Mouse (Mus musculus): ENCODE data around the gene Slc25a10. TPM values are rescaled to one million over a fixed set of nuclear protein-coding genes. Genes with fewer than 3 reads are reported as not detected.

The Slc25a10 gene
- total and polyA plus RNA-seq, 2 experiments: 121 to 445 TPM

GRCm38 (mm10) chr11:120492878-120493203, 1.2 kb downstream of the Slc25a10 start:
- DNase-seq (ENCODE audit: extremely low read depth, low read depth, low spot score): no peak
- Histone ChIP-seq H3K27ac (replicated peaks; ENCODE audit: insufficient read depth, low read depth, low read length) (peak overlapping the region; percentile 96), H3K9ac (ENCODE audit: low read depth, low read length) (peak overlapping the region; percentile 94), H3K4me3 (ENCODE audit: insufficient read depth, low read depth, low read length) (peak overlapping the region; percentile 93), H3K27me3 (ENCODE audit: control insufficient read depth, insufficient read depth, low read length) (no peaks in the 10 kb centered on the region), H3K4me1 (ENCODE audit: control insufficient read depth, insufficient read depth, low read length) (peaks cover 32% of the 10 kb centered on the region), H3K79me2 (ENCODE audit: control insufficient read depth, insufficient read depth, low read length) (no peaks in the 10 kb centered on the region; the same call in 1 of the 2 replicates), H3K36me3 (ENCODE audit: control insufficient read depth, insufficient read depth, low read length) (peaks cover 22% of the 10 kb centered on the region)
- TF ChIP-seq POLR2A (IDR thresholded peaks at IDR 0.05; ENCODE audit: extremely low read depth, insufficient read depth, low read length) (no peak), CTCF (IDR thresholded peaks at IDR 0.05; ENCODE audit: low read depth, low read length) (no peak)
- 8% methylated on average over 3 of the region's 3 CpGs for WGBS

DNA sequence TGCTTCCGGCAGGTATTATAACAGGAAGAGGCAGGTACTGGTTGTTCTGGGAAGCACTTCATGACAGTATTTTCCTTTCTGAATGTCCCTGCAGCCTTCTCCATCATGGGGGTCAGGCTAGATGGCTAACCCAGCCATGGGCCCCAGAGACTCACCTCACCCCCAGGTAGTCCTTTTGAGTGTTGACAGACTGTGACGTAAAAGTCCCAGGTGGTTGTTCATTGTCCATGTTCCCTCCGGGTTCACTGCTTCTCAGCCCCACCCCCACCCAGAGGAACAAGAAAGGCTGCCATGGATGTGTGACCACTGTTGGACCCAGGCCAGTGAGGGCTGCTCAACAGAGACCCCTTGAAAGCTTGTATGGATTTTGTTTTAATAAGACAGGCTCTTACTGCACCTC, 1.7 kb downstream of the Slc25a10 start:
- Histone ChIP-seq H3K9ac (ENCODE audit: low read depth, low read length) (peak overlapping the region; percentile 94), H3K36me3 (ENCODE audit: control insufficient read depth, insufficient read depth, low read length) (peaks cover 22% of the 10 kb centered on the region), H3K27me3 (ENCODE audit: control insufficient read depth, insufficient read depth, low read length) (no peaks in the 10 kb centered on the region), H3K79me2 (ENCODE audit: control insufficient read depth, insufficient read depth, low read length) (no peaks in the 10 kb centered on the region; the same call in 1 of the 2 replicates), H3K4me3 (ENCODE audit: insufficient read depth, low read depth, low read length) (peak overlapping the region; percentile 93), H3K27ac (replicated peaks; ENCODE audit: insufficient read depth, low read depth, low read length) (peak overlapping the region; percentile 96), H3K4me1 (ENCODE audit: control insufficient read depth, insufficient read depth, low read length) (peaks cover 32% of the 10 kb centered on the region)
- TF ChIP-seq CTCF (IDR thresholded peaks at IDR 0.05; ENCODE audit: low read depth, low read length): no peak
- no peak for TF ChIP-seq POLR2A (IDR thresholded peaks at IDR 0.05; ENCODE audit: extremely low read depth, insufficient read depth, low read length)
- peak; percentile 76 for DNase-seq (ENCODE audit: extremely low read depth, low read depth, low spot score)
- 17% methylated on average over 3 of the region's 3 CpGs for WGBS

DNA sequence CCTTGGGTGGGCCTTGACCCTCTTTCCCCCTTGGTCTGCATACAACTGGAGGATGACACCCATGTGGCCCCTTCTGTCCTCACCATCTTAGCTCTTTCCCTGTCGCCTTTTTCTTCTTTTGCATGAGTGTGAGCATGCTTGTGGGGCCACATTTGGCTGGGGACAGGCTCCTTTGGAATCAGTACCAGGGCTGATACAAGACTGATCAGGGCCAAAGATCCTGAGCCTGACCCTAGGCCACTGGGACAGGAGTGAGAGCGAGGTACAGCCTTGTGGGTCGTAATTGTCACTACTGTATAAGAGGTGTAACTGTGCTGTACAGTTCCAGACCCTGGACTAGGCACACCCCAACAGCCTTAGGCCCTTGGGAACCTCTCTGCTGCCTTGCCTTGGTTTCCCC, 2.3 kb downstream of the Slc25a10 start:
- peaks cover 32% of the 10 kb centered on the region for H3K4me1 ChIP-seq (ENCODE audit: control insufficient read depth, insufficient read depth, low read length)
- WGBS: 23% methylated on average over 3 of the region's 3 CpGs
- TF ChIP-seq CTCF (IDR thresholded peaks at IDR 0.05; ENCODE audit: low read depth, low read length) (no peak), POLR2A (IDR thresholded peaks at IDR 0.05; ENCODE audit: extremely low read depth, insufficient read depth, low read length) (no peak)
- no peak overlapping the region; the same call in 1 of the 2 replicates for H3K4me3 ChIP-seq (ENCODE audit: insufficient read depth, low read depth, low read length)
- H3K79me2 ChIP-seq (ENCODE audit: control insufficient read depth, insufficient read depth, low read length): no peaks in the 10 kb centered on the region; the same call in 1 of the 2 replicates
- peaks cover 20% of the 10 kb centered on the region for H3K36me3 ChIP-seq (ENCODE audit: control insufficient read depth, insufficient read depth, low read length)
- H3K27ac ChIP-seq (replicated peaks; ENCODE audit: insufficient read depth, low read depth, low read length): peak overlapping the region; percentile 96
- peak; percentile 79 for DNase-seq (ENCODE audit: extremely low read depth, low read depth, low spot score)
- H3K27me3 ChIP-seq (ENCODE audit: control insufficient read depth, insufficient read depth, low read length): no peaks in the 10 kb centered on the region
- H3K9ac ChIP-seq (ENCODE audit: low read depth, low read length): peak overlapping the region; percentile 53

- H3K27me3 ChIP-seq (ENCODE audit: control insufficient read depth, insufficient read depth, low read length): no peaks in the 10 kb centered on the region
- no peak overlapping the region for H3K4me3 ChIP-seq (ENCODE audit: insufficient read depth, low read depth, low read length)
- no peak for TF ChIP-seq POLR2A (IDR thresholded peaks at IDR 0.05; ENCODE audit: extremely low read depth, insufficient read depth, low read length)
- no peak for TF ChIP-seq CTCF (IDR thresholded peaks at IDR 0.05; ENCODE audit: low read depth, low read length)
- 78% methylated on average over 3 of the region's 3 CpGs for WGBS
- H3K4me1 ChIP-seq (ENCODE audit: control insufficient read depth, insufficient read depth, low read length): peaks cover 34% of the 10 kb centered on the region
- DNase-seq (ENCODE audit: extremely low read depth, low read depth, low spot score): peak; percentile 78
- no peak overlapping the region for H3K9ac ChIP-seq (ENCODE audit: low read depth, low read length)
- peaks cover 20% of the 10 kb centered on the region for H3K36me3 ChIP-seq (ENCODE audit: control insufficient read depth, insufficient read depth, low read length)
- no peaks in the 10 kb centered on the region; the same call in 1 of the 2 replicates for H3K79me2 ChIP-seq (ENCODE audit: control insufficient read depth, insufficient read depth, low read length)
- no peak overlapping the region; the same call in 1 of the 2 replicates for H3K27ac ChIP-seq (replicated peaks; ENCODE audit: insufficient read depth, low read depth, low read length)
Observed at GRCm38 (mm10) chr11:120497436-120497835, 5.8 kb downstream of the Slc25a10 start.

DNA sequence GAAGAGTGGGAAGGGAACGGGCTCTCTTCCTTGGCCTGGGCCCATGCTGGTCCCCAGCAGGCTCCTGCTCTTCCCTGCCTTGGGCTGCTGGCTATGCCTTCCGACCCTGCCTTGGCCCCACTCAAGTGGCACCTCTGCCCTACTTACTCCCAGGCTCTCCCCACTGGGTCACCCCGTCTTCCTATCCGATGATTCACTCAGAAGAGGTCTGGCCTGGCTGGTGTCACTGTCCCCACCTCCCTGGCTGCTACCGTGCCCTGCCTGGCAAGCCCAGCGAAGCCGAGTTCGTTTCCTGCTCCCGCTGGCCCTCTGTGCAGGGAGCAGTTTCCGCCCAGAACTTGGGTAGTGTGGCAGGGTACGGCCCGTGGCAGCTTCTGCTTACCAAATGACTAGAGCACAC, 6.6 kb downstream of the Slc25a10 start:
- WGBS: 62% methylated on average over 12 of the region's 12 CpGs
- peak; percentile 73 for DNase-seq (ENCODE audit: extremely low read depth, low read depth, low spot score)

GRCm38 (mm10) chr11:120498891-120499290, 7.3 kb downstream of the Slc25a10 start:
- H3K9ac ChIP-seq (ENCODE audit: low read depth, low read length): no peak overlapping the region
- peaks cover 28% of the 10 kb centered on the region for H3K4me1 ChIP-seq (ENCODE audit: control insufficient read depth, insufficient read depth, low read length)
- DNase-seq (ENCODE audit: extremely low read depth, low read depth, low spot score): no peak
- no peak for TF ChIP-seq POLR2A (IDR thresholded peaks at IDR 0.05; ENCODE audit: extremely low read depth, insufficient read depth, low read length)
- TF ChIP-seq CTCF (IDR thresholded peaks at IDR 0.05; ENCODE audit: low read depth, low read length): no peak
- no peaks in the 10 kb centered on the region for H3K27me3 ChIP-seq (ENCODE audit: control insufficient read depth, insufficient read depth, low read length)
- H3K79me2 ChIP-seq (ENCODE audit: control insufficient read depth, insufficient read depth, low read length): no peaks in the 10 kb centered on the region
- no peak overlapping the region for H3K4me3 ChIP-seq (ENCODE audit: insufficient read depth, low read depth, low read length)
- no peak overlapping the region for H3K27ac ChIP-seq (replicated peaks; ENCODE audit: insufficient read depth, low read depth, low read length)
- peaks cover 20% of the 10 kb centered on the region for H3K36me3 ChIP-seq (ENCODE audit: control insufficient read depth, insufficient read depth, low read length)
- WGBS: 87% methylated on average over 5 of the region's 5 CpGs

More for the DNA sequence above, 6.6 kb downstream of the Slc25a10 start:
- Histone ChIP-seq H3K4me1 (ENCODE audit: control insufficient read depth, insufficient read depth, low read length) (peaks cover 32% of the 10 kb centered on the region), H3K79me2 (ENCODE audit: control insufficient read depth, insufficient read depth, low read length) (no peaks in the 10 kb centered on the region), H3K4me3 (ENCODE audit: insufficient read depth, low read depth, low read length) (no peak overlapping the region), H3K9ac (ENCODE audit: low read depth, low read length) (no peak overlapping the region), H3K27me3 (ENCODE audit: control insufficient read depth, insufficient read depth, low read length) (no peaks in the 10 kb centered on the region), H3K27ac (replicated peaks; ENCODE audit: insufficient read depth, low read depth, low read length) (0 out of 2 replicates have a peak overlapping the region, but pooled peaks have one; percentile 3), H3K36me3 (ENCODE audit: control insufficient read depth, insufficient read depth, low read length) (peaks cover 20% of the 10 kb centered on the region)
- TF ChIP-seq CTCF (IDR thresholded peaks at IDR 0.05; ENCODE audit: low read depth, low read length) (no peak), POLR2A (IDR thresholded peaks at IDR 0.05; ENCODE audit: extremely low read depth, insufficient read depth, low read length) (no peak)

All from liver, adult 2 months (tissue).